ENCODE assay signal across 8 mouse cellular contexts in the genomic region with DNA sequence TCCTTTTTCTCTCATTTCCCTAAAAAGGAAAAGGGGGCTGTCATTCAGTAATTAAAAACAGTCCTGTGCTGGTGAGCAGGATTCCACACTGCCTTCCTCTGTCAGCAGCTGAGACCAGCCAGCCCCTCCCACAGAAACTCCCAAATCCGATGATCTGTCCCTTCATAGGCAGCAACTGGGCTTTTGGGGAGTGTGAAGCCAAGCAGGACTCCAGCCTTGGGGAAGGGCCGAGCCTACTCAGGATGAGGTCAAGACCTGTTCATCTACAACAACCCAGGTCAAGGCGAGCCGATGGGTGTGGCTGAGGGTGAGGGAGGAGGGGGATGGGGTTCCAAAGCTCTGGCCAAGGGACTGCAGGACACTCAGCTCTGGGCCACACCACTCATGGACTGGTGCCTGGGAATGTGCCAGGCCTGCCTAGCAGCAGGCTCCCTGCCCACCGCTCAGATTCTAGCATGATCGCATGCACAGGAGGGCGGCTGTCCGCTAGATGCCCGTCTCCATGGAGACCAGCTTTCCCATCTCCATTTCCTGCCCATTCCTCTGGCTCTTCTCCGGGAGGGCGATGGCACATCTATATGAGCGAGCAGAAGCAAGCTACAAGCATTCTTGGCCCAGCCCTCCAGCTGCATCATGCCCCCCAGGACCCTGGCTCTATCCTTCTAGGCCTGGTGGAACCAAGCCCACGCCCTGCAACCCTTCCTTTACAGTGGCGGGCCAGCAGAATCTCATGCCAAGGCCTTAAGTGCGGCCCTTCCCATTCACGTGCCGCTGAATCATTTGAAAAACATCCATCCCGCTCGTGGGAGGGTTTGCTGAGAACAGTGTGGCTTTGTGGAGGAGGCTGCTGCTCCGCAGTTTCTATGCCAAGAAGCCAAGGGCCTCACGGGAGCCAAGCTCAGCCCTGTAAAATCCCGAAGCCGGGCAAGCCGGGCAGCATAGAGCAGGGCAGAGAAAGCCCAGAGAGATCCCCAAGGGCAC. TPM values are rescaled to one million over a fixed set of nuclear protein-coding genes. Genes with fewer than 3 reads are reported as not detected.
DNase-seq lines count a peak whose midpoint lies in the region; ATAC-seq lines count a peak whose summit lies in the region.

No protein-coding gene starts in this region.

- peak; percentile 60 to 73 for DNase-seq in adrenal gland, adult (ENCODE audit: inconsistent age in 2 of 2, low spot score in 1 of 2)
- no peak for DNase-seq in adrenal gland, postnatal 4 days (ENCODE audit: low spot score in 2 of 2)
- peak; percentile 90 to 92 for DNase-seq in cerebellum, postnatal 14 days
- DNase-seq in frontal cortex, postnatal 36 days (ENCODE audit: low spot score in 2 of 2): peak; percentile 89 to 92
- DNase-seq in left cerebral cortex, adult 18-20 months (ENCODE audit: low spot score in 2 of 2): peak; percentile 83 to 88
- DNase-seq in urinary bladder, postnatal 36 days (ENCODE audit: low spot score in 2 of 2): peak; percentile 66 to 76

- 0 out of 2 replicates have a peak overlapping the region, but pooled peaks have one; percentile 35 for H3K9ac ChIP-seq in hindbrain, embryonic 13.5 days
- H3K9ac ChIP-seq in midbrain, embryonic 15.5 days: no peak overlapping the region

- peak overlapping the region; percentile 27 for H3K4me2 ChIP-seq in hindbrain, embryonic 13.5 days
- peak overlapping the region; percentile 9; the same call in 1 of the 2 replicates for H3K4me2 ChIP-seq in midbrain, embryonic 15.5 days

- 62% methylated on average over 24 of the region's 24 CpGs for WGBS in hindbrain, embryonic 13.5 days
- WGBS in midbrain, embryonic 15.5 days: 62% methylated on average over 24 of the region's 24 CpGs

- no peak overlapping the region for H3K4me3 ChIP-seq in hindbrain, embryonic 13.5 days
- H3K4me3 ChIP-seq in midbrain, embryonic 15.5 days: no peak overlapping the region

- H3K36me3 ChIP-seq in hindbrain, embryonic 13.5 days: peaks cover 4% of the 10 kb centered on the region; the same call in 1 of the 2 replicates
- no peaks in the 10 kb centered on the region for H3K36me3 ChIP-seq in midbrain, embryonic 15.5 days (replicated peaks)

- no peaks in the 10 kb centered on the region for H3K9me3 ChIP-seq in hindbrain, embryonic 13.5 days
- no peaks in the 10 kb centered on the region for H3K9me3 ChIP-seq in midbrain, embryonic 15.5 days

- H3K27ac ChIP-seq in hindbrain, embryonic 13.5 days: peak overlapping the region; percentile 85
- peak overlapping the region; percentile 83 for H3K27ac ChIP-seq in midbrain, embryonic 15.5 days

- ATAC-seq in hindbrain, embryonic 13.5 days (ENCODE audit: low FRiP score): peak; percentile 90
- peak; percentile 80 for ATAC-seq in midbrain, embryonic 15.5 days (replicated peaks)

- peaks cover 44% of the 10 kb centered on the region for H3K4me1 ChIP-seq in hindbrain, embryonic 13.5 days (replicated peaks)
- peaks cover 28% of the 10 kb centered on the region for H3K4me1 ChIP-seq in midbrain, embryonic 15.5 days

- H3K27me3 ChIP-seq in hindbrain, embryonic 13.5 days: no peaks in the 10 kb centered on the region
- H3K27me3 ChIP-seq in midbrain, embryonic 15.5 days (replicated peaks): no peaks in the 10 kb centered on the region

RNA-seq across cellular contexts. Expression of a gene that starts 15.0 kb away (rescaled TPM):
- total RNA-seq in adrenal gland, postnatal 4 days (2021): 1 to 10 TPM; 1.4 to 2.1 TPM
- 0.22 and 0.26 TPM in 2 replicates for polyA plus RNA-seq in hindbrain, embryonic 13.5 days (2015; fragmentation: Nextera tagmentation; extraction: Ambion mirVana)
- total RNA-seq in left cerebral cortex, adult 18-20 months (2021): 1 to 10 TPM in 1 of 2 experiments, under 1 TPM in 1; 0.82 to 1.3 TPM
- 0.09 and 0.27 TPM in 2 replicates for polyA plus RNA-seq in midbrain, embryonic 15.5 days (2015; fragmentation: Nextera tagmentation; extraction: Ambion mirVana)

RNA-seq across cellular contexts. Expression of a gene that starts 28.3 kb away (rescaled TPM):
- 100 to 1,000 TPM; 107 to 108 TPM for total RNA-seq in adrenal gland, postnatal 4 days (2021)
- polyA plus RNA-seq in hindbrain, embryonic 13.5 days (2015; fragmentation: Nextera tagmentation; extraction: Ambion mirVana): 45.7 and 48.1 TPM in 2 replicates
- 100 to 1,000 TPM; 232 to 261 TPM for total RNA-seq in left cerebral cortex, adult 18-20 months (2021)
- 83.4 and 83.6 TPM in 2 replicates for polyA plus RNA-seq in midbrain, embryonic 15.5 days (2015; fragmentation: Nextera tagmentation; extraction: Ambion mirVana)

RNA-seq across cellular contexts. Expression of a gene that starts 37.2 kb away (rescaled TPM):
- total RNA-seq in adrenal gland, postnatal 4 days (2021): 10 to 100 TPM; 22.7 to 23.5 TPM
- 16.0 and 17.6 TPM in 2 replicates for polyA plus RNA-seq in hindbrain, embryonic 13.5 days (2015; fragmentation: Nextera tagmentation; extraction: Ambion mirVana)
- 10 to 100 TPM; 29.3 to 30.3 TPM for total RNA-seq in left cerebral cortex, adult 18-20 months (2021)
- polyA plus RNA-seq in midbrain, embryonic 15.5 days (2015; fragmentation: Nextera tagmentation; extraction: Ambion mirVana): 20.1 and 23.1 TPM in 2 replicates

Comparison
In these comparisons a context has a peak if more than half of its experiments do, and no peak if none do; other contexts are left out.
1. DNase-seq: peak in adrenal gland, adult (2 of 2), cerebellum, postnatal 14 days (2 of 2), frontal cortex, postnatal 36 days (2 of 2), left cerebral cortex, adult 18-20 months (2 of 2) and urinary bladder, postnatal 36 days (2 of 2); none in adrenal gland, postnatal 4 days (0 of 2).